Mouse (Mus musculus) E14TG2a.4 (cell line): ENCODE results near the gene Nqo1.

ENCODE experiments used
- H3K27me3 ChIP-seq: 2 replicates; pipeline ENCODE4 v1.6.1; 2014; ENCODE audit warnings: low read length, control low read depth; ENCODE audit not compliant: insufficient read depth
- H3K36me3 ChIP-seq: 2 replicates; pipeline ENCODE4 v1.6.1; 2014; ENCODE audit warnings: low read length, control low read depth; ENCODE audit not compliant: insufficient read depth
- H3K4me1 ChIP-seq: replicated peaks from 2 replicates; pipeline ENCODE4 v1.6.1; 2014; ENCODE audit warnings: low read depth, low read length, control low read depth
- H3K4me3 ChIP-seq: replicated peaks from 2 replicates; pipeline ENCODE4 v1.5.1; 2014; ENCODE audit warnings: mild to moderate bottlenecking, low read length
- H3K9me3 ChIP-seq: 2 replicates; pipeline ENCODE4 v1.6.1; 2014; ENCODE audit warnings: low read length, control low read depth
- CTCF ChIP-seq: conservative IDR thresholded peaks from 2 replicates; pipeline ENCODE4 v1.5.1; 2014; ENCODE audit warnings: low read length
- NANOG ChIP-seq: IDR thresholded peaks from 2 replicates; pipeline ENCODE4 v1.6.1; 2014; ENCODE audit warnings: borderline replicate concordance, low read length, mixed read lengths
- POU5F1 ChIP-seq: IDR thresholded peaks from 2 replicates; pipeline ENCODE4 v1.6.1; 2014; ENCODE audit warnings: low read length, borderline replicate concordance

Gene Nqo1

GRCm38 (mm10) chr8:107384651-107385050 is 18.4 kb downstream of the Nqo1 start:
- Histone ChIP-seq H3K4me3 (no peak overlapping the region), H3K36me3 (no peaks in the 10 kb centered on the region), H3K27me3 (peaks cover 3% of the 10 kb centered on the region; the same call in 1 of the 2 replicates), H3K4me1 (peaks cover 3% of the 10 kb centered on the region; the same call in 1 of the 2 replicates), H3K9me3 (no peaks in the 10 kb centered on the region)
- TF ChIP-seq POU5F1: no peak
- TF ChIP-seq NANOG: no peak
- TF ChIP-seq CTCF: no peak

GRCm38 (mm10) chr8:107382898-107383297 is 20.1 kb downstream of the Nqo1 start:
- H3K4me3 ChIP-seq: no peak overlapping the region
- peaks cover 12% of the 10 kb centered on the region for H3K36me3 ChIP-seq
- H3K27me3 ChIP-seq: peaks cover 3% of the 10 kb centered on the region; the same call in 1 of the 2 replicates
- TF ChIP-seq NANOG (no peak), CTCF (no peak), POU5F1 (no peak)
- H3K4me1 ChIP-seq: peaks cover 3% of the 10 kb centered on the region; the same call in 1 of the 2 replicates
- H3K9me3 ChIP-seq: no peaks in the 10 kb centered on the region

- TF ChIP-seq POU5F1 (no peak), NANOG (no peak), CTCF (no peak)
- Histone ChIP-seq H3K9me3 (no peaks in the 10 kb centered on the region), H3K27me3 (peaks cover 3% of the 10 kb centered on the region; the same call in 1 of the 2 replicates), H3K36me3 (peaks cover 14% of the 10 kb centered on the region), H3K4me3 (no peak overlapping the region), H3K4me1 (0 out of 2 replicates have a peak, but pooled peaks cover 3% of the 10 kb centered on the region)
These were observed 21.3 kb downstream of the Nqo1 start for GRCm38 (mm10) chr8:107381666-107382065.

- Histone ChIP-seq H3K27me3 (peaks cover 3% of the 10 kb centered on the region; the same call in 1 of the 2 replicates), H3K4me3 (no peak overlapping the region), H3K4me1 (0 out of 2 replicates have a peak, but pooled peaks cover 3% of the 10 kb centered on the region), H3K36me3 (peaks cover 14% of the 10 kb centered on the region), H3K9me3 (no peaks in the 10 kb centered on the region)
- TF ChIP-seq CTCF (no peak), NANOG (no peak), POU5F1 (no peak)
These were observed 22.3 kb downstream of the Nqo1 start for GRCm38 (mm10) chr8:107380734-107381133.

- TF ChIP-seq NANOG (no peak), CTCF (no peak), POU5F1 (no peak)
- H3K9me3 ChIP-seq: no peaks in the 10 kb centered on the region
- H3K4me3 ChIP-seq: no peak overlapping the region
- H3K4me1 ChIP-seq: no peaks in the 10 kb centered on the region
- H3K36me3 ChIP-seq: peaks cover 18% of the 10 kb centered on the region
- no peaks in the 10 kb centered on the region for H3K27me3 ChIP-seq
These were observed 25.7 kb downstream of the Nqo1 start for GRCm38 (mm10) chr8:107377346-107377745.

GRCm38 (mm10) chr8:107370311-107370710 is 32.7 kb downstream of the Nqo1 start:
- TF ChIP-seq POU5F1: no peak
- no peak for TF ChIP-seq CTCF
- no peak for TF ChIP-seq NANOG
- H3K36me3 ChIP-seq: peaks cover 70% of the 10 kb centered on the region
- H3K9me3 ChIP-seq: no peaks in the 10 kb centered on the region

More at GRCm38 (mm10) chr8:107370311-107370710, 32.7 kb downstream of the Nqo1 start:
- H3K4me1 ChIP-seq: no peaks in the 10 kb centered on the region
- H3K4me3 ChIP-seq: no peak overlapping the region
- H3K27me3 ChIP-seq: no peaks in the 10 kb centered on the region
